Mouse (Mus musculus) T-cell, adult 66 days (primary cell): ENCODE results near the gene Nup210l. TPM values are rescaled to one million over a fixed set of nuclear protein-coding genes. Genes with fewer than 3 reads are reported as not detected.

Experiments used
- total RNA-seq, 2 experiments: library from RNA; stranded (reverse); gene quantifications; 3 replicates in 1 of 2; 4 replicates in 1 of 2; pipeline ENCODE4 v1.2.4; 2023

Nup210l gene
- 1 to 10 TPM; 1.1 TPM for total RNA-seq

DNA sequence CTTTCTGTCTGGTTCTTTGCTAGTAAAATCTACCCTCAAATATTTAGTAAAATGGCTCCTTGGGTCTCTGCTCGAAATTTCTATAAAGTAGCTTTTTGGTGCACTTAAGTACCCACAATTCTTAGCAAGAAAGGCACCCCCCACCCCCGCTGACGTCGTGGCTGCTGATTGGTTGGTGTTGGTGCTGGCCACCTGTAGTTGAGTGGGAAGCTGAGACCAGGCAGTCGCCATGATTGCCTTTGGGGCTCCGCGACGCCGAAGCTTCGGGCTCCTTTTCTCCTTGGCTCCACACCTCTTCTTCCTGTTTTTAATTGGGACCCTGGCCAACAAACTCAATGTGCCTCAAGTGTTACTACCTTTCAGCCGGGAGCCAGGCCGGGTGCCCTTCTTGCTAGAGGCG is at the start of gene Nup210l:
TSS of gene Nup210l (plus strand) at position 195 of the 400 bp plus-strand sequence.

DNA sequence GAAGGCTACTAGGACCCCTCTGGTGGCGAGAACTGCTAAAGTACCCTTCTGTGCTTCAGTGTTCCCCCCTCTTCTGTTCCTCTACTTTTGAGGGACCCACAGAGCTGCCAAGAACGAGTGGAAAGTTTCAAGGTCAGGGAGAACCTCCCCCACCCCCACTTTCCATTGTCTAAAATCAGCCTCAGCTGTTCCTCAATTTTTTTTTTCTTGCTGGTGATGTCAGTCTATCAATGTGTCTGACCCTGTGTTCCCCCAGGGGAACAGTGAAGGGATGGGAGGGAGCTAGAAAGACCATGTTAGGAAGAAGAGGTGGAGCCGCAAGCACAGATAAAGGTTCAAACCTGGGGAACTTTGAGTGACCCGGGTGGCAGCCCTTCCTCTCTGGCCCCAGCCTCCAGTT is 31.6 kb upstream of the Nup210l start, which contains the start of gene Tpm3:
TSS of gene Tpm3 (plus strand) at position 356 of the 400 bp plus-strand sequence.

DNA sequence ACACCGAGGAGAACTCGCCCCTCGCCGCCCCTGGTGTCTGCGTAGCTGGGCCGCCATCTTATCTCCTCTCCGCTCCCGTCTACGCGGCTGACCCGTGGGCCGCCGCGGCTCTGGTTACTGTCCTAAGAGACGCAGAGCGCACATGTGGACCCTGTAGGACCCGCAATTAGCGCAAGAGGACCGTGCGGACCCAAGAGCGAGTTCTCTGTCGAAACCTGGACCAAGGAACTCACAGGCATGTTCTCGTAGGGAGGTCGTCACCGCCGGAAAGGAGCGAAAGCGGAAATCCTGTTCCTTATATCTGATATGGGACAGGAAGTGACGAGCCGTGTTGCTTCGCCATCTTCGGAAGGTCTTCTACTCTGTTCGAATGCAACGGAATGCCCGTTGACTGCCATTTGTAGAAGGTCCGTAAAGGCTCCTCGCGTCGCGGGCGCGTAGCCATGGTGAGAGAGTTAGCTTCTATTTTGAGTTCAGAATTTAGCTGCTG is 109.5 kb downstream of the Nup210l start, which contains the start of the genes Rps27 and Rab13:
TSS of gene Rps27 (minus strand) at position 275 of the 490 bp plus-strand sequence.
TSS of gene Rab13 (plus strand) at position 319 of the 490 bp plus-strand sequence.

DNA sequence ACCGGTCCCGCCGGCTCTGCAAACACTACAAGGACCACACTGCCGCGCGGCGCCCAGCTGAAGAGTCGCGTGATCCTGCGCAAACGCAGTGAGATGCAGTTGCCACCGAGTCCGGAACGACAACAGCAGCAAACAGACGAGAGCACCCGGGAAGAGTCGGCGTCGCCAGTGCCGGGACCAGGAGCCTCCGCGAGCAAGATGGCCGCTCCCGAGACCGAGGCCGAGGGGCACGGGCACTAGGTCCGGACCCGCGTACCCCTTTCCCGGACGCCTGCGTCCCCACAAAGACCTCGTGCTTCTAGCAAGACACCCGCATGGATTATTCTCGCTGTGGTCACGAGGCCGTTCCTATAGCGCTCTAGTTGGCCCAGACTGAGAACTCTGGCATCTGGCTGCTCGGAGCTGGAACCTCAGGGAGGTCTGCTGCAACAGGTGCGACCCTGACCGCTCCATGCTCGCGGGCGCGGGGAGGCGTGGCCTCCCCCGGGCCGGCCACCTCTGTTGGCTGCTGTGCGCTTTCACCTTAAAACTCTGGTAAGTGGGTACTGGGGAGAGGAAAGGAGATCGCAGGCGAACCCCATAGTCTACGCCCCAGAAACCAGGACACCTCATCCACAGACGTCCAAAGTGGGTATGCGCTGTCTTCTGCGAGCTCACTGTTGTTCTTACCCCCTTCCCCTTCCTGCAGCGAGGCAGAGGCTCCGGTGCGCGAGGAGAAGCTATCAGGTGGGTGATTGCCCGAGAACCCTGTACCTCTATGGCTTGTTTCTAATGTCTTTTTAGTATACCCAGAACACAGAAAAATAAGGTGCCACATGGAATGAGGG is 127.8 kb downstream of the Nup210l start, which contains the start of gene Jtb:
TSS of gene Jtb (plus strand) at position 91 of the 827 bp plus-strand sequence.

DNA sequence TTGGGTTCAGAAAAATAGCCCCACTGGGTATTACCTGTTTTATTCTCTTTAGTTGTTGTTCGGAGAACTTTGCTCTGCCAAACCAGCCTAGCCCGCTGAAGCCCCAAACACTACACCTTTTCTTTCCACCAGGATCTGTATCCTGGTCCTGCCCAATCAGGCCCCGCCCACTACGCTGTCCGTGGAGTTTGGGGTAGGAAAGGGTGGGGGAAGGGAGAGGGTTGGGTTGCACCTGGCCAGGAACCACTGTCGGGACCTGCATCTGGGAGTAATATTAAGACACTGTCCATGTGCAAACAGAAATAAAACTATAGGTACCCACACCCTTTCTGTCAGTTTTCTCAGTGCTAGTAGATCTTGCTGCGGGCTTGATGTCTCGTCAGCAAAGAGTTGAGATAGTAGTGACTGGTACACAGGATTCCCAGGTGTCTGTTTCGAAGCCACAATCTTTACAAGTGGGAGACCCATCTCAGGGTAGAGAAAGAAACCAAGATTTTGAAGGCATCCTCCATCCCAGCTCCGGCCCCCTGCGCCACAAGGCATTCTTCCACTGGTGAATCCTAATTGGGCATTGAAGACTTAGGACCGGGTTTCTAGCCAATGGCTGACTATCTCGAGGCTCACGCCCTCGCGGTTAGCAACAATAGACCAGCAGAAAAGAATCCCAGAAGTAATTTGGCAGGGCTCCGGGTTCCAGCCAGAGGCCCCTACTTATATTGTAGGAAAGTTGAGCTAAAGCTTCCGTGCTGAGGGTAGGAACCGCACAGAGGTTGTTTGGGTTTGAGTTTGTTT is 139.2 kb downstream of the Nup210l start, which contains the start of gene Creb3l4:
TSS of gene Creb3l4 (minus strand) at position 529 of the 792 bp plus-strand sequence.

DNA sequence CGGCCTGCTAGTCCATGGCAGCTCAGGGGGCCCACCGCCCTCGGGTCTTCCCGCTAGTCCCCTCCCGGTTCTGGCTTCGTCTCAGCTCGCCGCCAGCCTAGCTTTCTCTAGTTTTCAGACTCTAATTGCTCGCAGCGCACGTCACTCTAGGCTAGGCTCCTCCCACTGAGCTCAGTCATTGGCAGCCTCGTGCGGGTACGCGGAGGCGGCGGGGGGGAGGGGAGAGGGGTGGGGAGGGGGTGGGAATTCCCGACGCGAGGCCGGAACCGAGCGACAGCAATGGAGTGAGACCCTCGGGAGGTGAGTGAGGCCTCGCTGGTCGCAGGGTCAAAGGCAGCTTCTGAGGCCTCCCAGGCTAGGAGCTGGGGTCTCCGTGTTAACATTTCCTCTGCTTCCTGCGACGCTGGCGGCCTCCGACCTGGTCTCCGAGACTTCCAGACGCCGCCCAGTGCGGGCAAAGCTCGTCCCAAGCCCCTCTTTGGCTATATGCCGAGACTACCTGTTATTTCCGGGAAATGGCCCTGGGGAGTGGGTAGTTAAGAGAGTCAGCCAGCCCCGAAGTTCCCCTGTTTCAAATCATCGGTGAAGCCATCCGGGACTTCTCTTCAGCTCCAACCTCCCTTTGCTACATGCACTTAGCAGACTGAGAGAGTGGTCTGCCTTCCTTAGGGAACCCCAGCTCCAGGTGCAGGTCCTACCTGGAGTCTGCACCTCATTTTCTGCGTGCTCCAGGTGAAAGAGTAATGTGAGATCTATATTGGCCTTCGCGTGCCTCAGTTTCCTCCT is 144.2 kb downstream of the Nup210l start, which contains the start of gene Slc39a1:
TSS of gene Slc39a1 (plus strand) at position 213 of the 786 bp plus-strand sequence.

DNA sequence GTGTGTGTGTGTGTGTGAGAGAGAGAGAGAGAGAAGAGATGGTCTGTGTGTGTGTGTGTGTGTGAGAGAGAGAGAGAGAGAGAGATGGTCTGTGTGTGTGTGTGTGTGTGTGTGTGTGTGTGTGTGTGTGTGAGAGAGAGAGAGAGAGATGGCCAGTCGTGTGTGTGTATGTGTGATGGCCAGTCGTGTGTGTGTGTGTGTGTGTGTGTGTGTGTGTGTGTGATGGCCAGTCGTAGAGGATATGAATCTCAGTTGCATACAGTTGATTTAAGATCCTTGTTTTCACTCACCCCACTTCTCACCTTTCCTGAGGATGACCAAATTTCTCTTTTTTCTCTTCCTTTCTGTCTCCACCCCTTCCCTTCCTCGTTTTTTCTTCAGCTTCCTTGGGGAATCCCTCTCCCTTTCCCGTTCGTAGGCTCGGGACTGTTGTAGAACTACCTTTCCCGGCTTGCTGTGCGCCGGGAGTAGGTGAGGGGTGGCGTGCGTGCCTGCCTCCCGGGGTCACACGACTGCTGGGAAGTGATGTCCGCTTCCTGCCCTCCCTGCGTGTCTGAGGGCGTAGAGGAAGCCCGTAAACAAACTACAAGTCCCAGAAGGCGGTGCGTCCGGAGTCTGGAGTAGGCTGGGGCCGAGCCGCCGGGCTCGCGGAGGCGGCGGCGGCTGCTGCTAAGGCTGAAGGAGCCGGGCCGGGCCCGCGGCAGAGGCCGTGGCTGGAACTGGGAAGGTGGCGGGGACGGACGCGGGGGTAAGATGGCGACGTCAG is 149.9 kb downstream of the Nup210l start, which contains the start of gene Crtc2:
TSS of gene Crtc2 (plus strand) at position 511 of the 766 bp plus-strand sequence.

Other genes with a start within 250 kb of the Nup210l start
- 100 to 1,000 TPM; 123 to 140 TPM for gene Il6ra, start 190.9 kb upstream of the Nup210l start, total RNA-seq
- 100 to 1,000 TPM; 134 to 136 TPM for gene Atp8b2, start 140.6 kb upstream of the Nup210l start, total RNA-seq
- 10 to 100 TPM; 54.0 to 60.6 TPM for gene Hax1, start 105.4 kb upstream of the Nup210l start, total RNA-seq
- gene 4933434E20Rik, start 52.5 kb upstream of the Nup210l start, total RNA-seq = 100 to 1,000 TPM in 1 of 2 experiments, 10 to 100 TPM in 1; 94.8 to 103 TPM
- 100 to 1,000 TPM; 237 to 253 TPM for gene Ubap2l, start 51.5 kb upstream of the Nup210l start, total RNA-seq
- gene Tpm3, start 31.5 kb upstream of the Nup210l start, total RNA-seq = 100 to 1,000 TPM; 548 to 572 TPM
- over 10,000 TPM; 10,955 to 11,849 TPM for gene Rps27, start 109.5 kb downstream of the Nup210l start, total RNA-seq
- not detected for gene Rab13, start 109.6 kb downstream of the Nup210l start, total RNA-seq
- gene Jtb, start 127.5 kb downstream of the Nup210l start, total RNA-seq = 10 to 100 TPM; 63.9 to 76.8 TPM
- not detected for gene Creb3l4, start 139.4 kb downstream of the Nup210l start, total RNA-seq
- gene Slc39a1, start 144.0 kb downstream of the Nup210l start, total RNA-seq = 10 to 100 TPM; 25.3 to 28.3 TPM
- gene Crtc2, start 150.0 kb downstream of the Nup210l start, total RNA-seq = 100 to 1,000 TPM in 1 of 2 experiments, 10 to 100 TPM in 1; 97.9 to 123 TPM
- gene Dennd4b, start 161.1 kb downstream of the Nup210l start, total RNA-seq = 10 to 100 TPM; 73.7 to 80.7 TPM
- 100 to 1,000 TPM; 109 to 114 TPM for gene Gatad2b, start 189.0 kb downstream of the Nup210l start, total RNA-seq